Mouse (Mus musculus): ENCODE measurements around the gene Zfp354b.

DNA sequence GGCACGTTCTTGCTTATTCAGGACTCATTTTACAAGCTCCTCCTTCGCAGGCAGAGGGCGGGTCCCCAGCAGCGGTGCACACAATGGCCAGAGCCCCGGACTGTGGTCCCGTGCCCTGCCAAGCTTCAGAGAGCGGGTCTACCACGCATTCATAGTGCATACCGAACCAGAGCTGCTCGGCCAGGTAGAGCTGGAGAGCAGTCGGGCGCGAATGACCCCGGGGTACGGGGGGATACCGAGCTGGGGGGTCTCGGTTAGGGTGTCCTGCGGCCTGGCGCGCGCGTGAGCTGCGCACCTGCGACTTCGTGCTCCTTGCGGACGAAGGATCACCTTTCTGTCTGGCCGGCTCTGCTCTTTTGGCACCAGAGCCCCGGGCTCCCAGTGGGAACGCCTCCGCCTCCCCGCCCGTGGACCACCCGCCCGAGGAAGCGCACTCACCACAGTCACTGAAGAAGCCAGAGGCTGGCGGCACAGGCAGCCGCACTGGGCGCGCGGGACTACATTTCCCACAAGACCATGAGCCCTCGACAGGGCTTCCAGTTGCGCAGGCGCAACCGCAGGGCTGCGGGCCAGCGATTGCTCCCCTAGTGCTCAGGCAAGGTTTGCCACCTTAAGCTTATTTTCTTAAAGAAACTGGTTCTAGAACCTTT, 15.6 kb downstream of the Zfp354b start, which contains the start of gene Zfp2:
- TF ChIP-seq CTCF (IDR thresholded peaks at IDR 0.05; ENCODE audit: low read depth, low read length) (peak; percentile 73), POLR2A (IDR thresholded peaks at IDR 0.05; ENCODE audit: extremely low read depth, insufficient read depth, low read length) (0 out of 2 replicates have a peak, but pooled peaks have one; percentile 29)
